Mouse (Mus musculus): ENCODE measurements around the gene Chac2.

- TF ChIP-seq EP300 (IDR thresholded peaks at IDR 0.05; ENCODE audit: insufficient read depth, low read depth, low read length) (no peak), CTCF (IDR thresholded peaks at IDR 0.05) (no peak), POLR2A (IDR thresholded peaks at IDR 0.05; ENCODE audit: insufficient read depth, low read depth, low read length) (no peak)
These were observed 12.0 kb upstream of the Chac2 start for GRCm38 (mm10) chr11:30998199-30998598.
